Mouse (Mus musculus) intestine, postnatal 0 days (tissue): ENCODE data around the gene Mettl7a3. TPM values are rescaled to one million over a fixed set of nuclear protein-coding genes. Genes with fewer than 3 reads are reported as not detected.
"Not testable (repeated sequence)": the region's sequence is repeated elsewhere in the genome, so short reads cannot be mapped to it uniquely, and the experiment has no call there.

Experiments
- ATAC-seq: fragments of 200-750 bp; cut with Nextera tagmentation; 2 replicates; pipeline ENCODE4 v1.8.0; 2017; ENCODE audit warnings: mild to moderate bottlenecking, moderate TSS enrichment, moderate library complexity
- H3K27ac ChIP-seq: fragments of 300-500 bp; sonication (generic); 2 replicates; pipeline ENCODE4 v1.5.1; 2014; ENCODE audit warnings: mild to moderate bottlenecking, low read depth, low read length, moderate library complexity
- H3K27me3 ChIP-seq: fragments of 300-500 bp; sonication (generic); replicated peaks from 2 replicates; pipeline ENCODE4 v1.6.1; 2014; ENCODE audit warnings: low read length, mixed read lengths; ENCODE audit not compliant: control insufficient read depth, insufficient read depth
- H3K36me3 ChIP-seq: fragments of 300-500 bp; sonication (generic); 2 replicates; pipeline ENCODE4 v1.6.1; 2014; ENCODE audit warnings: mild to moderate bottlenecking, moderate library complexity; ENCODE audit not compliant: control insufficient read depth, insufficient read depth
- H3K4me1 ChIP-seq: fragments of 300-500 bp; sonication (generic); replicated peaks from 2 replicates; pipeline ENCODE4 v1.6.1; 2014; ENCODE audit warnings: antibody characterized with exemption, low read length, mixed read lengths; ENCODE audit not compliant: control insufficient read depth, insufficient read depth
- H3K4me2 ChIP-seq: fragments of 300-500 bp; sonication (generic); replicated peaks from 2 replicates; pipeline ENCODE4 v1.6.1; 2014; ENCODE audit warnings: low read depth, mild to moderate bottlenecking, moderate library complexity
- H3K4me3 ChIP-seq: fragments of 300-500 bp; sonication (generic); 2 replicates; pipeline ENCODE4 v1.5.1; 2014; ENCODE audit warnings: low read depth, low read length
- H3K9ac ChIP-seq: fragments of 300-500 bp; sonication (generic); 2 replicates; pipeline ENCODE4 v1.6.1; 2014; ENCODE audit warnings: mild to moderate bottlenecking, low read depth, low read length
- H3K9me3 ChIP-seq: fragments of 300-500 bp; sonication (generic); 2 replicates; pipeline ENCODE4 v1.6.1; 2016; ENCODE audit warnings: mixed run types; ENCODE audit not compliant: control insufficient read depth
- CTCF ChIP-seq: sonication (generic); IDR thresholded peaks from 2 replicates; pipeline ENCODE4 v1.5.1; 2016; ENCODE audit warnings: low read depth, mild to moderate bottlenecking, control low read depth, antibody characterized with exemption, moderate library complexity
- WGBS: fragments of 180-500 bp; shearing (Covaris S2); extraction: QIAGEN DNeasy Blood & Tissue Kit; methylation state at CpG from one replicate; pipeline ENCODE4 v1.1.7; 2014; 5-methylcytosine and 5-hydroxymethylcytosine counted together
- polyA plus RNA-seq: library from polyadenylated mRNA; unstranded; fragments of >200 nt; fragmentation: Nextera tagmentation; extraction: Ambion mirVana; gene quantifications from 2 replicates; pipeline ENCODE4 v1.2.1, GENCODE M21; 2015

The Mettl7a3 gene
- polyA plus RNA-seq, 1 experiment from 2014 or later: not detected

- Histone ChIP-seq H3K4me3 (no peak overlapping the region), H3K9ac (no peak overlapping the region), H3K4me2 (no peak overlapping the region), H3K9me3 (no peaks in the 10 kb centered on the region; the same call in 1 of the 2 replicates), H3K27ac (no peak overlapping the region), H3K36me3 (no peaks in the 10 kb centered on the region), H3K27me3 (0 out of 2 replicates have a peak, but pooled peaks cover under 1% of the 10 kb centered on the region), H3K4me1 (no peaks in the 10 kb centered on the region)
- WGBS: 33% methylated on average over 5 of the region's 5 CpGs
- ATAC-seq: no peak
- TF ChIP-seq CTCF: peak; percentile 80
Observed at GRCm38 (mm10) chr15:100375066-100375465, 40.3 kb downstream of the Mettl7a3 start.

GRCm38 (mm10) chr15:100377847-100378505, 43.2 kb downstream of the Mettl7a3 start:
- H3K27me3 ChIP-seq, ATAC-seq, H3K4me1 ChIP-seq, H3K9ac ChIP-seq, H3K4me2 ChIP-seq, H3K4me3 ChIP-seq, H3K36me3 ChIP-seq, H3K9me3 ChIP-seq, H3K27ac ChIP-seq: not testable (repeated sequence)
- WGBS: 22% methylated on average over 3 of the region's 9 CpGs
- TF ChIP-seq CTCF: peak; percentile 41

GRCm38 (mm10) chr15:100379658-100380057, 44.9 kb downstream of the Mettl7a3 start:
- Histone ChIP-seq H3K36me3 (no peaks in the 10 kb centered on the region), H3K9ac (no peak overlapping the region), H3K27me3 (no peaks in the 10 kb centered on the region), H3K9me3 (no peaks in the 10 kb centered on the region), H3K4me3 (no peak overlapping the region), H3K4me2 (no peak overlapping the region), H3K4me1 (no peaks in the 10 kb centered on the region), H3K27ac (no peak overlapping the region)
- 83% methylated on average over 8 of the region's 8 CpGs for WGBS
- ATAC-seq: no peak
- no peak for TF ChIP-seq CTCF

GRCm38 (mm10) chr15:100380104-100380503, 45.4 kb downstream of the Mettl7a3 start:
- Histone ChIP-seq H3K9ac (no peak overlapping the region), H3K4me3 (no peak overlapping the region), H3K9me3 (no peaks in the 10 kb centered on the region), H3K36me3 (no peaks in the 10 kb centered on the region), H3K27ac (no peak overlapping the region), H3K4me1 (no peaks in the 10 kb centered on the region), H3K4me2 (no peak overlapping the region), H3K27me3 (no peaks in the 10 kb centered on the region)
- WGBS: 39% methylated on average over 2 of the region's 2 CpGs
- peak; percentile 48 for ATAC-seq
- TF ChIP-seq CTCF: no peak

GRCm38 (mm10) chr15:100385705-100386104, 51.0 kb downstream of the Mettl7a3 start:
- ATAC-seq: no peak
- H3K4me3 ChIP-seq: no peak overlapping the region
- WGBS: 91% methylated on average over 9 of the region's 9 CpGs

GRCm38 (mm10) chr15:100387544-100388223, 53.0 kb downstream of the Mettl7a3 start:
- TF ChIP-seq CTCF: no peak
- no peaks in the 10 kb centered on the region for H3K9me3 ChIP-seq
- no peak overlapping the region for H3K27ac ChIP-seq
- no peak overlapping the region for H3K4me3 ChIP-seq
- ATAC-seq: no peak
- no peak overlapping the region for H3K4me2 ChIP-seq
- no peak overlapping the region for H3K9ac ChIP-seq
- H3K36me3 ChIP-seq: no peaks in the 10 kb centered on the region
- H3K27me3 ChIP-seq: no peaks in the 10 kb centered on the region
- no peaks in the 10 kb centered on the region for H3K4me1 ChIP-seq
- 77% methylated on average over 17 of the region's 17 CpGs for WGBS

More at GRCm38 (mm10) chr15:100385705-100386104, 51.0 kb downstream of the Mettl7a3 start:
- no peak for TF ChIP-seq CTCF
- no peaks in the 10 kb centered on the region for H3K9me3 ChIP-seq
- no peaks in the 10 kb centered on the region for H3K27me3 ChIP-seq
- no peak overlapping the region for H3K9ac ChIP-seq
- H3K27ac ChIP-seq: no peak overlapping the region
- H3K36me3 ChIP-seq: no peaks in the 10 kb centered on the region
- no peaks in the 10 kb centered on the region for H3K4me1 ChIP-seq
- H3K4me2 ChIP-seq: no peak overlapping the region
